14 mouse cellular contexts compared by ENCODE assay signal in genomic region chr5:35739005-35739404, GRCm38 (mm10). TPM values are rescaled to one million over a fixed set of nuclear protein-coding genes. Genes with fewer than 3 reads are reported as not detected.
DNase-seq lines count a peak whose midpoint lies in the region; ATAC-seq and TF ChIP-seq lines count a peak whose summit lies in the region.
"Had no signal": no experiment of that assay in that cellular context is flagged by ENCODE, and none has a peak within 500 bp of the region (broad histone marks: within the 10 kb centered on the region; RNA-seq: fewer than 3 reads in every experiment).

No protein-coding gene starts in this region.

- H3K9me3 ChIP-seq in lung, embryonic 16.5 days (ENCODE audit: control insufficient read depth, low read length), result no peaks in the 10 kb centered on the region
- H3K9me3 ChIP-seq: forebrain, embryonic 13.5 days had no signal

- no peak for TF ChIP-seq CTCF in lung, adult 2 months (IDR thresholded peaks at IDR 0.05; ENCODE audit: insufficient read depth, low read length)

- H3K4me3 ChIP-seq in lung, embryonic 16.5 days (ENCODE audit: low read length), result no peak overlapping the region; the same call in 1 of the 2 replicates
- H3K4me3 ChIP-seq in lung, adult 2 months (replicated peaks; ENCODE audit: extremely low read depth, low read depth, low read length), result no peak overlapping the region
- H3K4me3 ChIP-seq: forebrain, embryonic 13.5 days had no signal

- H3K4me1 ChIP-seq in lung, embryonic 16.5 days (replicated peaks; ENCODE audit: control insufficient read depth, insufficient read depth, low read length), result peaks cover 35% of the 10 kb centered on the region
- H3K4me1 ChIP-seq in lung, adult 2 months (ENCODE audit: control insufficient read depth, insufficient read depth, low read length), result peaks cover 39% of the 10 kb centered on the region

- H3K36me3 ChIP-seq in lung, embryonic 16.5 days (ENCODE audit: control insufficient read depth, insufficient read depth, low read length), result no peaks in the 10 kb centered on the region

- 73% methylated on average over 2 of the region's 2 CpGs for WGBS in lung, embryonic 16.5 days
- 80% methylated on average over 2 of the region's 2 CpGs for WGBS in lung, adult 2 months

- peak overlapping the region; percentile 2; the same call in 1 of the 2 replicates for H3K9ac ChIP-seq in lung, embryonic 16.5 days (ENCODE audit: low read length)
- H3K9ac ChIP-seq: forebrain, embryonic 13.5 days had no signal

- ATAC-seq in lung, embryonic 16.5 days (ENCODE audit: low read depth), result no peak
- ATAC-seq: forebrain, embryonic 13.5 days; hindbrain, postnatal 0 days had no signal

- H3K4me2 ChIP-seq in lung, embryonic 16.5 days (ENCODE audit: low read depth, low read length), result peak overlapping the region; percentile 15
- H3K4me2 ChIP-seq: forebrain, embryonic 13.5 days had no signal

- intact Hi-C loops in gastrocnemius, postnatal 36 days (cut with DNase I), result loop anchor here (5.0 kb wide), 1 partner anchor 113 kb away; no protein-coding TSS in a partner anchor

- H3K27ac ChIP-seq in lung, embryonic 16.5 days (ENCODE audit: low read length), result peak overlapping the region; percentile 94
- H3K27ac ChIP-seq: forebrain, embryonic 13.5 days; hindbrain, postnatal 0 days had no signal

- no peak for DNase-seq in lung, adult 2 months
- peak; percentile 63 for DNase-seq in kidney, adult 18-20 months
- DNase-seq in kidney, postnatal 14 days, result peak; percentile 69
- no peak for DNase-seq in gastrocnemius, postnatal 36 days
- DNase-seq in cerebellum, postnatal 4 days (ENCODE audit: low spot score in 2 of 2), result no peak
- DNase-seq in layer of hippocampus, adult 11-12 months (ENCODE audit: low spot score), result no peak
- DNase-seq: adrenal gland, postnatal 14 days; cerebellum, adult 9-10 months; heart, adult 11 months; liver had no signal

- no peaks in the 10 kb centered on the region for H3K27me3 ChIP-seq in lung, embryonic 16.5 days (ENCODE audit: control insufficient read depth, insufficient read depth, low read depth, low read length)

- no peak for TF ChIP-seq POLR2A in lung, adult 2 months (IDR thresholded peaks at IDR 0.05; ENCODE audit: borderline replicate concordance, extremely low read depth, low read depth, low read length)

RNA-seq across cellular contexts. Expression of gene Sh3tc1, which starts 0.8 kb away (rescaled TPM):
- 15.3 and 16.8 TPM in 2 replicates for polyA plus RNA-seq in lung, embryonic 16.5 days (2015; fragmentation: Nextera tagmentation; extraction: Ambion mirVana)
- polyA plus RNA-seq in lung, adult 2 months (2012; rRNA removed), result 38.3 and 39.4 TPM in 2 replicates
- 1 to 10 TPM; 2.0 to 3.2 TPM for total RNA-seq in gastrocnemius, postnatal 36 days (2021)

RNA-seq across cellular contexts. Expression of gene Ablim2, which starts 18.7 kb away (rescaled TPM):
- polyA plus RNA-seq in lung, embryonic 16.5 days (2015; fragmentation: Nextera tagmentation; extraction: Ambion mirVana), result 0.77 and 1.5 TPM in 2 replicates
- 12.9 and 16.9 TPM in 2 replicates for polyA plus RNA-seq in lung, adult 2 months (2012; rRNA removed)
- total RNA-seq in gastrocnemius, postnatal 36 days (2021), result 10 to 100 TPM; 36.6 to 37.1 TPM
- total RNA-seq: monocyte, adult 5-6 weeks had no signal

RNA-seq across cellular contexts. Expression of gene Htra3, which starts 59.4 kb away (rescaled TPM):
- polyA plus RNA-seq in lung, embryonic 16.5 days (2015; fragmentation: Nextera tagmentation; extraction: Ambion mirVana), result 36.9 and 37.9 TPM in 2 replicates
- polyA plus RNA-seq in lung, adult 2 months (2012; rRNA removed), result 59.4 and 80.1 TPM in 2 replicates
- 10 to 100 TPM; 39.4 to 40.5 TPM for total RNA-seq in gastrocnemius, postnatal 36 days (2021)
- total RNA-seq: monocyte, adult 5-6 weeks had no signal

Comparison
In these comparisons a context has a peak if more than half of its experiments do, and no peak if none do; other contexts are left out.
1. DNase-seq: peak in kidney, adult 18-20 months (single experiment) and kidney, postnatal 14 days (single experiment); none in lung, adult 2 months (single experiment), gastrocnemius, postnatal 36 days (0 of 2), cerebellum, postnatal 4 days (0 of 2) and layer of hippocampus, adult 11-12 months (single experiment).